Mouse (Mus musculus) heart, postnatal 4 days (tissue): ENCODE data around the gene Ubn1. TPM values are rescaled to one million over a fixed set of nuclear protein-coding genes. Genes with fewer than 3 reads are reported as not detected.

Source experiments
- DNase-seq: peaks from one replicate; pipeline ENCODE4 v3.0.0; 2021
- total RNA-seq, 2 experiments: library from RNA; stranded (reverse); gene quantifications; 2 replicates each; pipeline ENCODE4 v1.2.3; 2021

Gene Ubn1
- total RNA-seq, 2 experiments from 2014 or later = 34.8 to 37.5 TPM

GRCm38 (mm10) chr16:5074341-5074740 lies 24.5 kb downstream of the Ubn1 start:
- no peak for DNase-seq

- DNase-seq = no peak
These were observed 35.3 kb downstream of the Ubn1 start for GRCm38 (mm10) chr16:5085196-5085595.

GRCm38 (mm10) chr16:5086179-5086578 lies 36.3 kb downstream of the Ubn1 start:
- no peak for DNase-seq

- no peak for DNase-seq
These were observed 39.2 kb downstream of the Ubn1 start for GRCm38 (mm10) chr16:5089021-5089420.

GRCm38 (mm10) chr16:5093285-5093684 lies 43.4 kb downstream of the Ubn1 start:
- no peak for DNase-seq

- DNase-seq = no peak
These were observed 46.6 kb downstream of the Ubn1 start for GRCm38 (mm10) chr16:5096504-5096903.

GRCm38 (mm10) chr16:5101000-5101399 lies 51.1 kb downstream of the Ubn1 start:
- DNase-seq = no peak

GRCm38 (mm10) chr16:5109877-5110276 lies 60.0 kb downstream of the Ubn1 start:
- DNase-seq = no peak

GRCm38 (mm10) chr16:5111021-5111420 lies 61.2 kb downstream of the Ubn1 start:
- no peak for DNase-seq

GRCm38 (mm10) chr16:5113002-5113550 lies 63.2 kb downstream of the Ubn1 start:
- DNase-seq = no peak

- DNase-seq = no peak
These were observed 63.7 kb downstream of the Ubn1 start for GRCm38 (mm10) chr16:5113582-5113981.

- DNase-seq = no peak
These were observed 69.5 kb downstream of the Ubn1 start for GRCm38 (mm10) chr16:5119385-5119784.

- DNase-seq = no peak
These were observed 70.0 kb downstream of the Ubn1 start for GRCm38 (mm10) chr16:5119845-5120244.

- DNase-seq = no peak
These were observed 73.6 kb downstream of the Ubn1 start for GRCm38 (mm10) chr16:5123476-5123875.

- DNase-seq = no peak
These were observed 80.3 kb downstream of the Ubn1 start for GRCm38 (mm10) chr16:5130196-5130595.

- peak; percentile 70 for DNase-seq
These were observed 80.9 kb downstream of the Ubn1 start for GRCm38 (mm10) chr16:5130766-5131165.

- no peak for DNase-seq
These were observed 81.5 kb downstream of the Ubn1 start for GRCm38 (mm10) chr16:5131251-5131922.

GRCm38 (mm10) chr16:5132401-5132801 lies 82.5 kb downstream of the Ubn1 start, which contains the start of gene Ppl:
Ppl (minus strand) TSS chr16:5132421.
- DNase-seq = peak; percentile 53

- peak; percentile 86 for DNase-seq
These were observed 84.9 kb downstream of the Ubn1 start for GRCm38 (mm10) chr16:5134623-5135330.

GRCm38 (mm10) chr16:5135551-5136261 lies 85.8 kb downstream of the Ubn1 start:
- no peak for DNase-seq
